Mouse (Mus musculus) cerebellum, adult 2 months (tissue): ENCODE data around the gene BC051142.

Experiments
- CTCF ChIP-seq: fragments of 200-500 bp; IDR thresholded peaks from 2 replicates; pipeline ENCODE4 v1.5.1; 2011; ENCODE audit warnings: low read depth, mild to moderate bottlenecking, control low read depth, low read length, moderate library complexity, borderline replicate concordance; ENCODE audit not compliant: insufficient read depth
- POLR2A ChIP-seq: fragments of 200-500 bp; IDR thresholded peaks from 2 replicates; pipeline ENCODE4 v1.6.1; 2011; ENCODE audit warnings: low read length, control low read depth, borderline replicate concordance; ENCODE audit not compliant: insufficient read depth

GRCm38 (mm10) chr17:34448473-34449041, 49.9 kb downstream of the BC051142 start:
- no peak for TF ChIP-seq CTCF
- no peak for TF ChIP-seq POLR2A
